Mouse (Mus musculus) thymus, postnatal 4 days (tissue): Measurements from ENCODE around the gene Gpr179.
"Not testable (repeated sequence)": the region's sequence is repeated elsewhere in the genome, so short reads cannot be mapped to it uniquely, and the experiment has no call there.

ENCODE experiments used
- DNase-seq: peaks from one replicate; pipeline ENCODE4 v3.0.0; 2021

Gpr179 gene

DNA sequence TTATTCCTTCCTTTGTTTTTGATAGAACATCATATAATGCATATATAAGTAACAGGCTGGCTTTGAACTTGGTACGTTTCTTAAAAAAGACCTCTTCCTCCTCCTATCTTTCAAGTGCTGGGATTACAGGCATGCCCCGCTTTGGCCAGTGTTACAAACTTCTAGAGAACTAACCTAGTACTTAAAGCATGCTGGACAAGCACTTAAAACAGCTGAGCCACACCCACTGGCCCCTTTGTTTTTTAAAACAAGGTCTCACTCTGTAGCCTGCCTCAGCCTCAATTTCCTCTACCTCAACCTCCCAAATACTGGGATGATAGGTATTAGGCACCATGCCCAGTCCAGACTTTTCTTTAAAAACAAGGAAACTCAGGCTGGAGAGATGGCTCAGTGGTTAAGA, 2.8 kb upstream of the Gpr179 start:
- no peak for DNase-seq

DNA sequence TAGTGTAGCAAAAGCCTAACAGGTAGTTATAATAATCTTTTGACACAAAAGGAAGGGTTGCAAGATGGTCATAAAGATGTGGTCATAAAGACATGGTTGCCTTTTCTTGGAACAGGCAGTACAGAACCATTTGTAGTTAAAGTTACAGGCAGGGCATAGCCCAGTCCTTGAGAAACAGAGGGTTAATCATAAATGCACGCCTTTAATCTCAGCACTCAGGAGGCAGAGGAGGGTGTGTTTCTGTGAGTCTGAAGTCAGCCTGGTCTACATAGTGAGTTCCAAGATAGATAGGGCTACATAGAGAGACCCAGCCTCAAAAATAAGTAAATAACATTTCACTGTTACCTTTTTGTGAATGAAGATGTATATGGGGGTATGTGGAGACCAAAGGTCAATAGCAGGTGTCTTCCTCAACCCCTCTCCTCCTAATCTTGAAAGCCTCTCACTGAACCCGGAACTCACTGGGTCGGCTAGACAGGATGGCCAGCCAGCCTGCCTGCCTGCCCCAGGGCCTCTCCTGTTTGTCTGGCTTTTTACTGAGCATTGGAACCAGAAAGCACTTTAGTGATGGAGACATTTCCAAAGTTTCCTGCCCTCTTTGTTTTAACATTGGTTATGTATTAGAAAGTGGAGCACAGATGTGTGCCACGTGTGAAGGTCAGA, 1.2 kb upstream of the Gpr179 start:
- no peak for DNase-seq

DNA sequence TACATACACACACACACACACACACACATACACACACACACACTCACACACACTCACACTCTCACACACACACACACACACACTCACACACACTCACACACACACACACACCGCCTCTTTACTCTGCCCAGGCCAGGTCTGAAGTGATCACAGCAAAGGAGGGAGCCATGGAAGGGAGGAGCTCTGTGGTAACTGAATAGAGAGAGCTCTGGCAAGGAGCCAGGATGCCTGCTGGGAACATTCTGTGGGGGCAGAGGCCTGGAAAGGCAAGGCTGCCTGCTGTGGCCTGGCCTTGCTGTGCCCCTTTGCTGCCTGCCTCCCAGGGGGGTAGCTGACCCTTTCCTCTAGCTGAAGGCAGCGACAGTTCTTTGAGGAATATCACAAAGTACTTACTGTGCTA, 1.8 kb downstream of the Gpr179 start:
- DNase-seq = no peak

DNA sequence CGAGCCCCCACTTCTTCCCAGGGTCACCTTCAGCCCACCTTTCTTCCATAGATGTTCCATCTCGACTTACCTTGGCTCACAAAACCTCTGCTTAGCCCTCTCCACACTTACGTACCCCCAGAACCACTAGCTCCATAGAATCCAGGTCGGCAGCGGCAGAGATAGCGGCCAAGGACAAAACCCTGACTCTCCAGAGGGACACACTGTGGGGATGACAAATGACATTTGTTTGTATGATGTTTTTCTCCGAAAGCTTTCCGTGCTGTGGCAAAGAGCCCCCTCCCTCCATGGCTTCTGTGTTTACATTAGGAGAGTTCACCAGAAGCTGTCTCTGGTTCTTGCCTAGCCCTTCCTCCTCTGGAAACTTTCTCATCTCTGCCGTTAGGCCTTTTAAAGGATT, 4.6 kb downstream of the Gpr179 start:
- DNase-seq = no peak

DNA sequence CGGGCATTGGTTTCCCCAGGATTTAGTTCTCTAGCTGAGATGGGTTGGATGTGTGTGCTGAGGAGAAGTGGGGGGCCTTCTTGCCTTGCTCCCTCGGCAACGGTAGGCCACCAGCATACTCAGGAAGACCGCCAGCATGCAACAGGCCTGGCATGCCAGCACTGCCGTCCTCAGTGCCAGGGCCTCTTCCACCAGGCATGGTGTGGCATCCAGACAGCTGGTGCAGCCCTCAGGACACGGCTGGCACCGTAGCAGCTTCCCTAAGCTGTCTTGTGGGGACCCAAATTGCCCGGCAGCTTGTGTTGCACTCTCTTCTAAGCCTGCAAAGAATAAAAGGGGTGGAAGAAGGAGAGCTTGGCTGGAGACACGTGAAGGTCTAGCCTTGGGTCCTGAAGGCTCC, 5.5 kb downstream of the Gpr179 start:
- DNase-seq = no peak

DNA sequence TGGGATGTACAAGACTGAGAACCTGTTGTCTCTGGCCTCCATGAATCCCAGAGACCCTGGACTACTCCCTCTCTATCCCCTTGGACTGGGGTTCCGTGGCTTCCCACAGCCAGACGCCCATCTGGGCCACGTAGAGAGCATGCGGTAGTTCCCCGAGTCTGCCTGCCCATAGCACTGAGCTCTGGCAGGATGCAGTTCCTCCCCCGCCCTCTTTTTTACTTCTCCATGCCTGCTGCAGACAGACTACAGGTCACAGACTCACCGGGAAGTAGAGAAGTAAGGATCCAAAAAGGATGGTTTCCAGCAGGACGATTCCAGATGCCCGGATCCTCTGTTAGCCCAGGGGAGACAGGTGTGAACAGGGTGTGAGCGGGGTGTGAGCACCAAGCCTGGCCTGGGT, 6.4 kb downstream of the Gpr179 start:
- DNase-seq = no peak

DNA sequence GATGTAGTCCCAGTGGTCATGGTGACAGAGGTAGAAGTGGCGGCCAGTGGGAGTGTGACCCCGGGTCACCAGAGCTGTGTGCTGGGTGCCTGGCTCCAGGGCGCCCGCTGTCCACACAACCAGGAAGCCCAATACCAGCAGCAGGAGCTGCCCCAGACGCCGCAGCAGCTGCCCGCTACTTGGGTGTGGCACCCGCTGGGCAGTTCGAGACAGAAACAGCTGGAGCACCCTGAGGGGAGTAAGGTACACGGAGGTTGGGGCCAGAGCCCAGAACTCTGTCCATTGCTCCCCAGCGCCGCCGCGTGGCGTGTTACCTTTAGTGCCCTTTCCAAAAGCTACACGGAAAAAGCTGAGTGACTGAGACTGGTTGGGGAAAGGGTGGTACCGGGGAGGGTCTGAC, 8.3 kb downstream of the Gpr179 start:
- DNase-seq = peak; percentile 81

DNA sequence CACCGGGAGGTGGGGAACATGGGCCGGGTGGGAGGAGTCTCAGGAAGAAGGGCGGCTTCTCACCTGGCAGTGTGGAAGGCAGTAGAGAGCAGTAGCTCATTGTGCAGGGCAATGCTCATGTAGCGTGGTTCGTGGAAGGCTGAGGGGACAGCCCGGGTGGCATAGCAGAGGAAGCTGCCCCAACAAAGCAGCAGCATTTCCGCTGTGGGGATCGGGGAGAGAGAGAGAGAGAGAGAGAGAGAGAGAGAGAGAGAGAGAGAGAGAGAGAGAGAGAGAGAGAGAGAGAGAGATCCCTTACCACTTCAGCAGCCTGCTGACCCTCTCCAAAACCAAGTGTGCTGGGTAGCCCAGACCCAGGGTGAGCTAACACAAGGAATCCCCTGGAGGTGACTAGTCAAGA, 8.7 kb downstream of the Gpr179 start:
- DNase-seq = peak; percentile 52

DNA sequence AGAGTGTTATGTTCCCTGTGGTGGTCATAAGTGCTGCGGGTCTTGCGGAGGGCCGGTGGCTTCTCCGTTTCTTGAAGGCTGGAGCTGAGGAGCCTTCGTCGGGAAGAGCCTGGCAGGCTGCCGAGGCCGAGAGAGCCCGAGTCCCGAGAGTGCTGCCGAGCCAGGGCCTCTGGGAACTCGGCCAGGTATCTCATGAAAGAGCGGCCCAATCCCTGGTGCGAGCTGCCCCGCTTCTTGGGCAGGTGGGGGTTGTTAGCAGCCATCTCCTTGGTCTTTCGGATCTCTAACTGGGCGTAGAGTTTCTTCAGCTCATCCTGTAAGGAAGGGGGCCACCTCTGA, 12.9 kb downstream of the Gpr179 start:
- DNase-seq = no peak

DNA sequence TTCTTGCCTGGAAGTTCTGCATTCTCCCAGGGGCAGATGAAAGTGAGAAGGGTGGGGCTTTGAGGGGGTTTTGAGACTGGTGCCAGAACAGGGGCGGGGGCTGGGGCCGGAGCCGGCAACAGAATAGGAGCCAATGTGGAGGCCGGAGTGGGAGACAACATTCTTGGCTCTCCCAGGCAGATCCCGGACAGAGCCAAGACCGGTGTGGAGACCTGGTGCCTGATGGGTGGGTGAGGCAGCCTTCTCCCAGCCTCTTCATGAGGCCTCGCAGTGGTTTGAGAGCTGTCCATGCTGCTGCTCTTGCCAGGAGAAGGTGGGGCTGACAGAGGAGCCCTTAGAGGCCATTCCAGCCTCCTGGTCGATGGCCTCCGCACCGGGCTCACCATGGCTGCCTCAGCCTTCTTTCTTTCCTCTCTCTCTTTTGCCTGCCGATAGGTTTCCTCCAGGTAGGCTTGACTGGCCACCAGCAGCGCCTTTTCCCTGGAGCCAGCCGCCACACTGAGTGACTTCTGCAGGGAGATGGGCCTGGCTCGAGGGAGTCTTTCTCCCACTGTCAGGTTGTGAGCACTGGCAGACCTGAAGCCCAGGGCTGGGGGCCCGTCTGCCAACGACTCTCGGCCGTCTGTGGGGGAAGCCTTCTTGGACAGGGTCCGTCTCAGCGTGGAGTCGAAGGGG, 13.4 kb downstream of the Gpr179 start:
- no peak for DNase-seq

DNA sequence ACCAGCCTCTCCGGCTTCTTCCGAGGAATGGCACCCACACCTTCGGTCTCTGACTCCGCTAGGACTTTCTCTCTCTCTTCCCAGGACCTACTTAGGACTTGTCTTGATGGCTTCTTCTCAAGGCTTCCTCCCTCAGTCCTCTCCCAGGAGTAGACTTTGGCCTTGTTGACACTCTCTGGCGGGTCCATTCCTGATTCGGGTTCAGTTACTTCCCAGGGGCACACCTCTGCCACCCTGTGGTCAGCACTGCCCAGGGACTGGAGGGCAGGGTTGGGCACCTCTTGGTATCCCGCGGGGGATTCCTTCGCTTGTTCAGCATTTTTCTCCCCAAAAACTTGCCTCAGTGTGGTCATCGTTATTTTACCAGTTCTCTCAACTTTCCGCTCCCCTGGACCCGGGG, 14.5 kb downstream of the Gpr179 start:
- DNase-seq = no peak

DNA sequence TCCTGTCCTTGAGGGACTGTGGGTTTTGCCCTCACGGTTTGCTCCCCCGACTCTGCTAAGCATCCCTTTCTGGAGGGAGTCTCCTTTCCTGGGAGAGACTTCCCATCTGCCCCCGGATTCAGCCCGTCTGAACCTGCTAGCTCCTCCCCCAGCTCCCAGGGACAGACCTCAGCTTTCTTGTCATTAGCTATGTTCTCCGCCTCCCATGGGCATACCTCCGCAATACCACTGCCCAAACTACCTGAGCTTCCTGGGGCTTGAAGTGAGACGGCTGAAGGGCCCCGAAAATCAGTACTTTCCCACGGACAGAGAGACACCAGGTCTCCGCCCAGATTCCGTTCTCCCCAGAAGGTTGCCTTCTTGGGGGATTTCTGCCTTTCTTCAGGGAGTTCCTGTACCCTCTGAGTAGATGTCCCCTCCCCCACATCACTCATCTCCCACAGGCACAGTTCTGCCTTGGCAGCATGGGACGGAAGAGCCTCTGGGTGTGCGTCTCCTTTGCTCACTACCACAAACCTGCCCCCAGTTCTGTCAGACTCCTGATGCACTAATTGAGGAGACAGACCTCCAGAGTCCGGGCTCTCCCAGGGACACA, 15.0 kb downstream of the Gpr179 start:
- DNase-seq = no peak

DNA sequence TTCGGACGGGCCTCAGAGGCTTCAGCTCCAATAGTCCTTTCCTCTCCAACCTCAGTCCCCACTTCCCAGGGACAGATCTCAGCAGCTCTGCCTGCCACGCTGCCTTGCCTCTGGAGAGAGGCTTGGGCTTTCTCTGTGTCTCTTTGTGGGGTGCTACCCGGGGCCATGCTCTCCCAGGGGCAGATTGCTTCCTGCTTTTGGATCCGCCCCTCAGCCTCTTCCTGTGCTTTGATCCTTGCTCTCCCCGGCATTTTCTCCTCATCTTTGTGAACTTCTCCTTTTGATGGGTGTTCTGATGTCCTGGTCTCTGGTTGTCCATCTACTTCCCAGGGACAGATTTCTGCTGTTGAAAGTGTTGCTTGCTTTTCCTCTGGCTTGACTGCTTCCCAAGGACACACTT, 15.6 kb downstream of the Gpr179 start:
- DNase-seq = no peak

DNA sequence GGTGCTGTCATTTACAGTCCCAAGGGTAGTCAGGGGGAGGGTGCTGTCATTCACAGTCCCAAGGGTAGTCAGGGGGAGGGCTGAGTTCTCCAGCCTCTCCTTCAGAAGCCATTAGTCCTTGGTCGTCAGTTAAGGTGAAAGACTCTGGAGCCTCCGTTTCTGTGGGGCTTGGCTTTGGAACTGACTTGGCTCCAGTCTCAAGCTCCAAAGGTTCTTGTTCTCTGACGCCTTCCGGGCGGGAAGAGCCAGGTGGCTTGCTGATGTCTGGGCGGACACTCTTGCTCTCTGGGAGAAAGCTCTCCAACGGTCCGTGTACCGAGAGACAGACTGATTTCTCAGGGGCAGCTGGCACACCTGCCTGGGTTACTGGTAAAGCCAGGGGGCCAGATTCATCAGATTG, 17.5 kb downstream of the Gpr179 start:
- no peak for DNase-seq

DNA sequence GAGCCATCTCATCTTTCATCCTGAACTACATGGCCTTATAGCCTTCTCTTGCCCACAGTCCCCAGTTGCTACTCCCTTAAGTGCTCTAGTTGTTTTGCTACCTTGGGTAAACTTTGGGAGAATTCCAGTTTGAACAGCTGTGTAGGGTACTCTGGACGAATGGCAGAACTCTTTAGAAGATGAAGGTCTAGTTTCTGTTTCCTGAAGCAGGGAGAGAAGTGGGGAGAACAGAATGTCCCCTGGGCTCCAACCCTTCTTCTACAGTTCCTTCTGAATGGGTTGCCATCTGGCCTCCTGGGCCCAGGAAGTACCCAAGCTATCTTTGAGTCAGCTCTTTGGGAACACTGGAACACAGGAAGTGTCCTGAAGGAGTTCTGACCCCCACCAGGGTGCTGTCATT, 18.0 kb downstream of the Gpr179 start:
- DNase-seq = no peak

DNA sequence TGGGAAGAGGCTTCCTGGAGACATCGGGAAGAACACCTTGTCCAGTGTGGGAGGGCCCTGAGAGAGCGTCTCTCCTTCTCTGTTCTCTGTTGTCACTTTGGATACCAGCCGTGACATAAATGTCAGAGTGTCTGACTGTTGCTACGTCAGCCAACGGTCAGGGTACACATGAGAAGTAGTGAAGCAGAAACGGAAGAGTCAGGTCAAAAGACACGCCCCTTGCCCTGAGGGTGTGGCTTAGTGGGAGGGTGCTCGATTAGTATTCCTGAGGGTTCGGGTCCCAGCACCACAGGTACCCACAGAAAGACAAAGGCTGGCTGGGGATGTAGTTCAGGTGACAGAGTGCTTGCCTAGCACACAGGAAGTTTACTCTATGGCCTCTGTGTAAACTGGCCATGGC, 18.8 kb downstream of the Gpr179 start:
- DNase-seq = no peak

DNA sequence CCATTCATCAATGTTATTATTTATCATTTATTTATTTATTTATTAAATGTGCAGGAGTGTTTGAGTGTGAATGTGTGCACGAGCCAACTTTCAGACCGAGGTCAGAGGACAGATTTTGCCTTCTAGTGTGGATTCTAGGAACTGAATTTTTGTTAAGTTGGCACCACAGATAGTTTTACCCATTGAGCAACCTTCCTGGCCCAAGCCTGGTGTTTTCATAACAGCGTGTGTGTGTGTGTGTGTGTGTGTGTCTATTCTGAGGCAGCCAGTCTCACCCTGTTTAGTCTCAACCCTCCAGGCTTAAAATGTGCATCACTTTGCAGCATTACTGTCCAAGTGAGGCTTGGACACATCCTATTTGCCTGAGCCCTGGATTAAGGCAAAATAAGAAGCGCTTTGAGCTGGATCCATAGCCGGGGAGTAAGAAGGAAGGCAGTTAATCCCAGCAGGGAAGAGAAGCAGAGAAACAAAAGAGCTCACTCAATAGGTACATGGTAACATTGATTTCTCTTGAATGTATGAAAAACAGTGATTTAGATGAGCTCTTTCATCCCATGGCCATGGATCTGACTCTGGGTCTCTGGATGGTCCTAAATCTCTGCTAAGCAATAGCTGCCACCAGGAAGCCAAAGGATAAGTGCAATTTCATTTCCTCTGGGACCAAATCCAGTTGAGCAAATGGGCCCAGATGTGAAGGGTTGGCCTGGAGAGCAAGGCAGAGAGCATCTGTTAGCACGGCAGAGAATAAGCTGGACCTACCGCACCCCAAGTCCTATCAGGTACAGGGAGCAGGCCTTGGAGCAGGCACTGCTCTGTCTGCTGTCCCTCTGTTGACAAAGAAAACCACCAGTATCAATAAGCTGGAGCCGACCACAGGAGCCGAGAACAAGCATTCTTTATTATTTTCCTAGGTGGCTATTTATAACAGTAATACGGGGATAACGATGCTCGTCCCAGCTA, 20.4 kb downstream of the Gpr179 start:
- DNase-seq = no peak

DNA sequence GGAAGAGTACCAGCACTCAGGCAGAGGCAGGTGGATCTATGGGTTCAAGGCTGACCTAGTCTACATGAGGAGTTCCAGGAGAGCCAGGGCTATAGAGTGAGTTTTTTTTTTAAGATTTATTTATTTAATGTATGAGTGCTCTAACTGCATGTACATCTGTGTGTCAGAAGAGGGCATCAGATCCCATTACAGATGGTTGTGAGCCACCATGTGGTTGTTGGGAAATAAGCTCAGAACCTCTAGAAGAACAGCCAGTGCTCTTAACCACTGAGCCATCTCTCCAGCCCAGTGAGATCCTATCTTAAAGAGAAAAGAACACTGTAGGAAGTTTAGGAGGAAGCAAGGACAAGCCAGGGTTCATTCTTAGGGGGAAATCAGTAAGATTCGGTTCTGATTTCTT, 21.6 kb downstream of the Gpr179 start:
- no peak for DNase-seq

DNA sequence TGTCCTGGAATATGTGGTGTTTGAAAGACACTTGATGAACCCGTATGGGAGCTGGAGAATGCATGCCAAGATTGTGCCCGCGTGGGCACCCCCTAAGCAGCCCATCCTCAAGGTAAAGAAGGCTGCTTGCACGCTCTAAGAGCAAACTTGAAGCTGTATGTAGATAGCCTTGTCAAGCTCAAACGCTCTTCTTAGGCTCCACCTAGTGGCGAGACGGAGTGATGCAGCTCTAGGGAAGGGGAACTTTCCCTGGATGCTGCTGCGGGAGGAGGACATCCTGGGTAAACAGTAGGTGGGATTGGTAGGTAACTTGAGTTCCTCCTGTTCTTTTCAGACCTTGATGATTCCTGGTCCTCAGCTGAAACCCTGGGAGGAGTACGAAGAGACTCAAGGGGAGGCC, 23.7 kb downstream of the Gpr179 start:
- DNase-seq = peak; percentile 74

DNA sequence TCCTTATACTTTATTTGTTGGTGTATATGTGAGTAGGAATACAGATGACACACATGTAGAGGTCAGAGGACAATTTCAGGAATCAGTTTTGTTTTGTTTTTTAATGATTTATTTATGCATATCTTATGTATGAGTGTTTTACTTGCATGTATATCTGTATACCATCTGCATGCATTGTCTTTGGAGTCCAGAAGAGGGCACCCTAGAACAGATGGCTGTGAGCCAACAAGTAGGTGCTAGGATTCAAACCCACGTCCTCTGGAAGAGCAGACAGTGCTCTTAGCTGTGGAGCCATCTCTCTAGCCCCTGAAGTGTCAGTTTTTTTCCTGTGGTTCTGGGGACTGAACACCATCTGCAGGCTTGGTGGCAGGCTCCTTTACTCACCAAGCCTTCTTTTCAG, 26.7 kb downstream of the Gpr179 start:
- DNase-seq = peak; percentile 41

DNA sequence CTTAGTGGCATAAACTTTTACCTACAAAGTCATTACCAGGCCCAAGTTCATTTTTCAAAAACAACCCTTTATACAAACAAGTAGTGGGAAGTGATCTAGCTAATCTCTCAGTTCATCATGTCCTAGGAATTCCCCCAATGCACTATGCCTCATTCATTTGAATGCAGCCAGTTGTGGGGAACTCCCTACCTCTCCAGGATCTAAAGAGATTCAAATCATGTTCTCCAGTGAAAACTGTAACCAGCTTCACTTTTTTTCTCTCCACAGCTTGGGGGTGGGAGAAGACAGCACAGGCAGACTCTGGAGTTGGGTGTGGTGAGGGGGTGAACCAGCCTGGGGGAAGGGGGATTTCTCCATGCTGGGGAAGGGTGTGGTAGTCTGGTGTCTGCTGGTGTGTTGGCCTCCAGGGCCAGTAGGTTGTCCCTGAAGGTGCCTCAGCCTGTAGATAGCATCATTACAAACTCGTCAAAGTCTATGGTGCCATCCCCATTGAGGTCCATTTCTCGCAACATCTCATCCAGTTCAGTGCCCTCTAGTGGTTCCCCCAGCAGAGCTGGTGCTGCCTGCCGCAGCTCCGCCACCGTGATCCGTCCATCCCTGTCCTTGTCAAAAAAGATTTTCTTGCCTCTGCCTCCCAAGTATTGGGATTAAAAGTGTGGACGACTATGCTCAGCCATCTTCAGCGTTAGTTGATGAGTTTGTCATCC, 29.8 kb downstream of the Gpr179 start:
- DNase-seq = not testable (repeated sequence)

DNA sequence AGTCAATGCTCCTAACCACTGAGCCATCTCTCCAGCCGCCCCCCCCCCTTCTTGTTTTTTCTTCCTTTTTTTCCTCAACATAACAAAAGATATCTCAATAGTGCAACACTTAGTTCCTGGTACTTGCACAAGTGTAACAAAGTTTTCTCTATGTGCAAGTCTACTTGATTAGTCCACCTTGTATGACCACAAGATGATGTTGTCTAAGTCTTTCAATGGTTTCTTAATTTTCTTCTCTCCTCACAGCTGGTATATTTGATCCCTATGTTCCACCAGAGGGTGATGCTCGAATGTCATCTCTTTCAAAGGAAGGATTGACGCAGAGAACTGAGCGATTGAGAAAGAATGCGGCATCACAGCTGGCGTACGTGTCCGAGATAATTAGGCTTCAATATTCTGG, 30.7 kb downstream of the Gpr179 start:
- no peak for DNase-seq
